Comparison of ENCODE assay signal across 8 mouse cellular contexts in the genomic region with DNA sequence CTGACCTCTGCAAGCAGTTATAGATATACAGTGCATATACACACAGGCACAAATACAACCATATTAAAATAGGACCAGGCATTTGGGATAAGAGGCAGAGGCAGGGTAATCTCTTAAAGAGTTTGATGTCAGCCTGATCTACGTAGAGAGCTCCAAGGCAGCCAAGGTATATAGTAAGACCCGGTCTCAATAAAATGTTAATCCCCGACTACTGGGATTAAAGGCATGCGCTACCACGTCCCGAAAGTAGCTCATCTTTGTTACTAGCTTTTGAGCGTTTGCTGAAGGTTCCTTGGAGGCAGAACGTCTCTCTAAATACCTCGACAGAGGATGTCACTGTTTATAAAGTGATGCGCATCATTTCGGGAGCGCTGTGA. TPM values are rescaled to one million over a fixed set of nuclear protein-coding genes. Genes with fewer than 3 reads are reported as not detected.
DNase-seq lines count a peak whose midpoint lies in the region; ATAC-seq and TF ChIP-seq lines count a peak whose summit lies in the region.

A gene (plus strand): TSS at position 273 of the 377 bp plus-strand sequence.

- peak within 1 kb of the TSS; percentile 80 for H3K4me2 ChIP-seq in forebrain, embryonic 12.5 days
- peak within 1 kb of the TSS; percentile 74 for H3K4me2 ChIP-seq in hindbrain, embryonic 11.5 days (replicated peaks; ENCODE audit: low read depth, low read length)
- H3K4me2 ChIP-seq in liver, embryonic 14.5 days (ENCODE audit: low read depth), result peak within 1 kb of the TSS; percentile 79

- H3K36me3 ChIP-seq in ES-E14 (ENCODE audit: control insufficient read depth, insufficient read depth, low read length, poor library complexity, severe bottlenecking), result no peaks in the 10 kb centered on the region
- H3K36me3 ChIP-seq in forebrain, embryonic 12.5 days (replicated peaks), result no peaks in the 10 kb centered on the region; the same call in 1 of the 2 replicates
- no peaks in the 10 kb centered on the region for H3K36me3 ChIP-seq in hindbrain, embryonic 11.5 days (ENCODE audit: control insufficient read depth, insufficient read depth, low read length)
- H3K36me3 ChIP-seq in liver, embryonic 14.5 days (replicated peaks; ENCODE audit: control insufficient read depth, insufficient read depth, low read depth), result no peaks in the 10 kb centered on the region

- in situ Hi-C loops in ES-E14 (cut with MboI; ENCODE audit: low sequenced_read_pairs in 2 of 2, unreplicated experiment in 2 of 2), result no loop called here

- peak within 1 kb of the TSS; percentile 87 to 94 for H3K4me3 ChIP-seq in ES-E14 (ENCODE audit: insufficient read depth in 1 of 2, low read depth in 1 of 2, low read length in 2 of 2, poor library complexity in 1 of 2, severe bottlenecking in 1 of 2)
- H3K4me3 ChIP-seq in forebrain, embryonic 12.5 days (replicated peaks), result peak within 1 kb of the TSS; percentile 95
- peak within 1 kb of the TSS; percentile 96 for H3K4me3 ChIP-seq in hindbrain, embryonic 11.5 days (ENCODE audit: low read depth, low read length)
- peak within 1 kb of the TSS; percentile 84 to 96 for H3K4me3 ChIP-seq in liver, embryonic 14.5 days (ENCODE audit: insufficient read depth in 1 of 2, low read depth in 2 of 2, low read length in 2 of 2)

- no peak for TF ChIP-seq CTCF in liver, embryonic 14.5 days (IDR thresholded peaks at IDR 0.05; ENCODE audit: low read depth)

- DNase-seq in frontal cortex, adult 2 months (ENCODE audit: extremely low spot score in 1 of 2, low spot score in 1 of 2), result no peak
- no peak for DNase-seq in frontal cortex, postnatal 36 days (ENCODE audit: low spot score in 2 of 2)
- no peak for DNase-seq in ES-E14 (ENCODE audit: low read depth, low spot score)
- no peak for DNase-seq in hindbrain, embryonic 11.5 days (ENCODE audit: low spot score)
- no peak for DNase-seq in liver, embryonic 14.5 days (ENCODE audit: low read depth in 3 of 3, low spot score in 3 of 3)
- no peak for DNase-seq in B cell, adult 2 months
- no peak for DNase-seq in cerebellum, postnatal 36 days

- 6% methylated on average over 12 of the region's 12 CpGs for WGBS in forebrain, embryonic 12.5 days
- 6% methylated on average over 12 of the region's 12 CpGs for WGBS in hindbrain, embryonic 11.5 days
- whole genome bisulfite sequencing in liver, embryonic 14.5 days (ENCODE audit: insufficient replicate concordance), result 4% methylated on average over 12 of the region's 12 CpGs

- H3K27ac ChIP-seq in ES-E14 (ENCODE audit: insufficient read depth, low read depth, low read length, poor library complexity, severe bottlenecking), result peak within 1 kb of the TSS; percentile 77
- H3K27ac ChIP-seq in forebrain, embryonic 12.5 days, result peak within 1 kb of the TSS; percentile 82
- peak within 1 kb of the TSS; percentile 72 for H3K27ac ChIP-seq in hindbrain, embryonic 11.5 days (ENCODE audit: low read depth, low read length)
- H3K27ac ChIP-seq in liver, embryonic 14.5 days, result peak within 1 kb of the TSS; percentile 36

- no peaks in the 10 kb centered on the region for H3K9me3 ChIP-seq in ES-E14 (ENCODE audit: control insufficient read depth, insufficient read depth, low read depth, low read length)
- H3K9me3 ChIP-seq in forebrain, embryonic 12.5 days, result no peaks in the 10 kb centered on the region
- H3K9me3 ChIP-seq in hindbrain, embryonic 11.5 days (ENCODE audit: control insufficient read depth, low read length), result no peaks in the 10 kb centered on the region
- H3K9me3 ChIP-seq in liver, embryonic 14.5 days (ENCODE audit: control insufficient read depth, low read length), result no peaks in the 10 kb centered on the region

- ATAC-seq in forebrain, embryonic 12.5 days (ENCODE audit: low FRiP score), result peak; percentile 42; the same call in 1 of the 2 replicates
- peak; percentile 52 for ATAC-seq in hindbrain, embryonic 11.5 days (ENCODE audit: low FRiP score)
- peak; percentile 2; the same call in 1 of the 2 replicates for ATAC-seq in liver, embryonic 14.5 days (ENCODE audit: insufficient read depth)

- H3K4me1 ChIP-seq in ES-E14 (ENCODE audit: control insufficient read depth in 2 of 2, insufficient read depth in 2 of 2, low read length in 2 of 2, poor library complexity in 1 of 2), result peaks cover 0 to 4% of the 10 kb centered on the region in 2 experiments; a peak in 2 of 4 replicates
- H3K4me1 ChIP-seq in forebrain, embryonic 12.5 days, result peaks cover 9% of the 10 kb centered on the region
- no peaks in the 10 kb centered on the region for H3K4me1 ChIP-seq in hindbrain, embryonic 11.5 days (replicated peaks; ENCODE audit: control insufficient read depth, insufficient read depth, low read length)
- H3K4me1 ChIP-seq in liver, embryonic 14.5 days (replicated peaks; ENCODE audit: control insufficient read depth in 2 of 2, insufficient read depth in 2 of 2, low read length in 1 of 2), result peaks cover 7 to 9% of the 10 kb centered on the region in 2 experiments

- H3K9ac ChIP-seq in ES-E14 (ENCODE audit: insufficient read depth, low read depth, low read length, poor library complexity, severe bottlenecking), result peak within 1 kb of the TSS; percentile 93
- peak within 1 kb of the TSS; percentile 90 for H3K9ac ChIP-seq in forebrain, embryonic 12.5 days
- peak within 1 kb of the TSS; percentile 86 for H3K9ac ChIP-seq in hindbrain, embryonic 11.5 days (ENCODE audit: low read depth, low read length)
- peak within 1 kb of the TSS; percentile 95 for H3K9ac ChIP-seq in liver, embryonic 14.5 days (replicated peaks)

- TF ChIP-seq EP300 in liver, embryonic 14.5 days (IDR thresholded peaks at IDR 0.05; ENCODE audit: low read depth), result no peak

- H3K27me3 ChIP-seq in forebrain, embryonic 12.5 days, result peaks cover 24% of the 10 kb centered on the region
- no peaks in the 10 kb centered on the region for H3K27me3 ChIP-seq in hindbrain, embryonic 11.5 days (ENCODE audit: control insufficient read depth, insufficient read depth, low read length)
- H3K27me3 ChIP-seq in liver, embryonic 14.5 days (ENCODE audit: control insufficient read depth, insufficient read depth, low read length), result no peaks in the 10 kb centered on the region

TF ChIP-seq in ES-E14, 5 proteins besides CTCF, POLR2A, EP300 and RAD21:
- no peak for TF ChIP-seq MAFK (IDR thresholded peaks at IDR 0.05; ENCODE audit: insufficient read depth, low read depth, low read length)

RNA-seq across cellular contexts. Expression of the gene that starts here (rescaled TPM):
- polyA plus RNA-seq in frontal cortex, adult 2 months (2012; rRNA removed), result 25.0 and 27.3 TPM in 2 replicates
- total RNA-seq in ES-E14 (2012; rRNA removed), result 24.7 and 32.2 TPM in 2 replicates
- polyA plus RNA-seq in forebrain, embryonic 12.5 days (2016; fragmentation: Nextera tagmentation; extraction: Ambion mirVana), result 173 and 178 TPM in 2 replicates
- polyA plus RNA-seq in hindbrain, embryonic 11.5 days (2014; fragmentation: Nextera tagmentation; extraction: Ambion mirVana), result 139 and 140 TPM in 2 replicates
- polyA plus RNA-seq in liver, embryonic 14.5 days (2012; rRNA removed), result 5.5 and 10.0 TPM in 2 replicates
- 58.7 and 60.2 TPM in 2 replicates for polyA plus RNA-seq in liver, embryonic 14.5 days (2014; fragmentation: Nextera tagmentation; extraction: Ambion mirVana)

Comparison
In these comparisons a context has a peak if more than half of its experiments do, and no peak if none do; other contexts are left out.
1. ATAC-seq: peak in every context shown above with its lines; median percentile 52 in hindbrain, embryonic 11.5 days; 42 in forebrain, embryonic 12.5 days; 2 in liver, embryonic 14.5 days.